Mouse (Mus musculus) hindbrain, postnatal 0 days (tissue): Measurements from ENCODE around the gene Cnfn. TPM values are rescaled to one million over a fixed set of nuclear protein-coding genes. Genes with fewer than 3 reads are reported as not detected.
A peak's percentile ranks its signal among the peaks of the same experiment; 100 is the strongest.

Experiments
- ATAC-seq: fragments of 200-750 bp; cut with Nextera tagmentation; 2 replicates; pipeline ENCODE4 v1.8.0; 2017; ENCODE audit warnings: mild to moderate bottlenecking, moderate TSS enrichment, moderate library complexity
- DNase-seq: peaks from one replicate; pipeline ENCODE4 v3.0.0-alpha.2; 2015; ENCODE audit warnings: low spot score
- H3K27ac ChIP-seq: fragments of 300-500 bp; sonication (generic); 2 replicates; pipeline ENCODE4 v1.5.1; 2014; ENCODE audit warnings: mild to moderate bottlenecking
- H3K27me3 ChIP-seq: fragments of 300-500 bp; sonication (generic); 2 replicates; pipeline ENCODE4 v1.6.1; 2014; ENCODE audit warnings: low read length, mixed read lengths; ENCODE audit not compliant: insufficient read depth
- H3K36me3 ChIP-seq: fragments of 300-500 bp; sonication (generic); 2 replicates; pipeline ENCODE4 v1.6.1; 2014; ENCODE audit warnings: low read length, mixed read lengths; ENCODE audit not compliant: insufficient read depth
- H3K4me1 ChIP-seq: fragments of 300-500 bp; sonication (generic); 2 replicates; pipeline ENCODE4 v1.6.1; 2014; ENCODE audit warnings: antibody characterized with exemption, low read length, mixed read lengths; ENCODE audit not compliant: insufficient read depth
- H3K4me2 ChIP-seq: fragments of 300-500 bp; sonication (generic); 2 replicates; pipeline ENCODE4 v1.6.1; 2014; ENCODE audit warnings: low read depth, mild to moderate bottlenecking, low read length, moderate library complexity, mixed read lengths
- H3K4me3 ChIP-seq: fragments of 300-500 bp; sonication (generic); 2 replicates; pipeline ENCODE4 v1.5.1; 2014; ENCODE audit warnings: low read length
- H3K9ac ChIP-seq: fragments of 300-500 bp; sonication (generic); replicated peaks from 2 replicates; pipeline ENCODE4 v1.6.1; 2014; ENCODE audit warnings: mild to moderate bottlenecking, low read length, moderate library complexity, mixed read lengths
- H3K9me3 ChIP-seq: fragments of 300-500 bp; sonication (generic); 2 replicates; pipeline ENCODE4 v1.6.1; 2016; ENCODE audit warnings: low read length, mixed read lengths
- CTCF ChIP-seq: IDR thresholded peaks from 2 replicates; pipeline ENCODE4 v1.5.1; 2016; ENCODE audit warnings: antibody characterized with exemption, control low read depth, low read depth
- WGBS: fragments of 180-500 bp; shearing (Covaris S2); extraction: QIAGEN DNeasy Blood & Tissue Kit; methylation state at CpG from one replicate; pipeline ENCODE4 v1.1.7; 2014; 5-methylcytosine and 5-hydroxymethylcytosine counted together
- polyA plus RNA-seq: library from polyadenylated mRNA; unstranded; fragments of >200 nt; fragmentation: Nextera tagmentation; extraction: Ambion mirVana; gene quantifications from 2 replicates; pipeline ENCODE4 v1.2.1, GENCODE M21; 2015
- total RNA-seq: library from RNA; depleted of rRNA; stranded (reverse); fragments of >200 nt; gene quantifications from 2 replicates; pipeline ENCODE4 v1.2.3, GENCODE M21; 2014

Gene Cnfn
- total and polyA plus RNA-seq, 2 experiments from 2014 or later, result 0.30 TPM; not detected in 1

- no peak overlapping the region for H3K4me2 ChIP-seq
- H3K9ac ChIP-seq, result no peak overlapping the region
- H3K27ac ChIP-seq, result no peak overlapping the region
- peaks cover 16% of the 10 kb centered on the region for H3K36me3 ChIP-seq
- no peak overlapping the region for H3K4me3 ChIP-seq
- ATAC-seq (no peak), DNase-seq (no peak)
- H3K27me3 ChIP-seq, result no peaks in the 10 kb centered on the region
- WGBS, result 53% methylated on average over 2 of the region's 2 CpGs
- no peaks in the 10 kb centered on the region for H3K9me3 ChIP-seq
- H3K4me1 ChIP-seq, result peaks cover 22% of the 10 kb centered on the region
- TF ChIP-seq CTCF, result no peak
These were observed 21.5 kb upstream of the Cnfn start for GRCm38 (mm10) chr7:25390986-25391385.

- H3K36me3 ChIP-seq, result peaks cover 16% of the 10 kb centered on the region
- 38% methylated on average over 8 of the region's 8 CpGs for WGBS
- ATAC-seq, result no peak
- H3K4me1 ChIP-seq, result peaks cover 26% of the 10 kb centered on the region
- H3K27me3 ChIP-seq, result no peaks in the 10 kb centered on the region
- H3K4me3 ChIP-seq, result no peak overlapping the region
- H3K27ac ChIP-seq, result 0 out of 2 replicates have a peak overlapping the region, but pooled peaks have one; percentile 28
- no peak for DNase-seq
- H3K9ac ChIP-seq, result no peak overlapping the region
- H3K4me2 ChIP-seq, result no peak overlapping the region
- no peak for TF ChIP-seq CTCF
- no peaks in the 10 kb centered on the region for H3K9me3 ChIP-seq
These were observed 20.7 kb upstream of the Cnfn start for GRCm38 (mm10) chr7:25390054-25390770.

GRCm38 (mm10) chr7:25388916-25389315 lies 19.4 kb upstream of the Cnfn start:
- Histone ChIP-seq H3K27ac (no peak overlapping the region), H3K4me2 (no peak overlapping the region), H3K36me3 (peaks cover 22% of the 10 kb centered on the region), H3K4me1 (peaks cover 17% of the 10 kb centered on the region), H3K9me3 (no peaks in the 10 kb centered on the region), H3K27me3 (no peaks in the 10 kb centered on the region), H3K9ac (no peak overlapping the region), H3K4me3 (no peak overlapping the region)
- 89% methylated on average over 7 of the region's 7 CpGs for WGBS
- DNase-seq, result no peak
- TF ChIP-seq CTCF, result no peak
- no peak for ATAC-seq

- H3K9me3 ChIP-seq, result no peaks in the 10 kb centered on the region
- H3K27me3 ChIP-seq, result no peaks in the 10 kb centered on the region
- no peak for TF ChIP-seq CTCF
- H3K4me3 ChIP-seq, result no peak overlapping the region
- no peak overlapping the region for H3K4me2 ChIP-seq
- H3K36me3 ChIP-seq, result peaks cover 27% of the 10 kb centered on the region
- H3K27ac ChIP-seq, result no peak overlapping the region
- H3K4me1 ChIP-seq, result 0 out of 2 replicates have a peak, but pooled peaks cover 7% of the 10 kb centered on the region
- WGBS, result 94% methylated on average over 18 of the region's 18 CpGs
- DNase-seq (no peak), ATAC-seq (no peak)
- no peak overlapping the region for H3K9ac ChIP-seq
These were observed 18.4 kb upstream of the Cnfn start for GRCm38 (mm10) chr7:25387811-25388440.

DNA sequence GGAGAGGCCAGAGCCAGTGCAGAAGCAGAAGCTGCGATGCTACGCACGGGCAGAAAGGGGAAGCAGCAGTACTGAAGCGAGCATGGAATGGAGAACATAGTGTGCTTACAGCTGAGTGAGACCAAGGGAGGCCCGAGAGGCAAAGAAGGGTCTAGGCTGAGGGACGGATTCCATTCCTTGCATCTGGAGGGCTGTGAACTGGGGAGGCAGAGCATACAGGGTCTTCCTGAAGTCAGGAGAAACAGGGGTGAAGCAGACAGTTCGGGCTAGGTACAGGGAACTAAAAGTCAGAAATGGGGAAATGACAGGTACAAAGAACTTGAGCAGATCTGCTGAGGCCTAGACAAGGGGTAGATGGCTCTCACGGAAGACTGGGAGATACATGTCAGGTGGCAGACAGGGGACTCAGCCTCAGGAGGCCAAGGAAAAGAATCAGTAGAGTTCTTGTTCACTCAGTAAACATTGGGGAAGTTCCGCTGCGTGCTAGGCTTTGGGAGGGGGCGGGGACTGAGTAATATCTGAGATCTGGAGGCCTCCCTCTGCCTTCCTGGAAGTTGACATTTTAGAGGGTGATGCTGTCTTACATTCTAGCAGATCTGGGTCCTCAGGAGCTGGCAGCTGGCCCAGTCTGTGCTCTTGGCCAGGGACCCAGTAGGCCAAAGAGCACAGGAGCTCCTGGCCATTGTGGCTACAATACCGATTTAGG lies 16.5 kb upstream of the Cnfn start:
- Histone ChIP-seq H3K4me3 (no peak overlapping the region), H3K4me2 (no peak overlapping the region), H3K9ac (peak overlapping the region; percentile 4; the same call in 1 of the 2 replicates), H3K36me3 (peaks cover 33% of the 10 kb centered on the region), H3K27me3 (no peaks in the 10 kb centered on the region), H3K9me3 (no peaks in the 10 kb centered on the region), H3K27ac (peak overlapping the region; percentile 73), H3K4me1 (0 out of 2 replicates have a peak, but pooled peaks cover 5% of the 10 kb centered on the region)
- ATAC-seq, result peak; percentile 17; the same call in 1 of the 2 replicates
- TF ChIP-seq CTCF, result no peak
- 63% methylated on average over 12 of the region's 12 CpGs for WGBS
- peak; percentile 67 for DNase-seq

- Histone ChIP-seq H3K4me2 (no peak overlapping the region), H3K9me3 (no peaks in the 10 kb centered on the region), H3K4me3 (no peak overlapping the region), H3K4me1 (0 out of 2 replicates have a peak, but pooled peaks cover 5% of the 10 kb centered on the region), H3K9ac (0 out of 2 replicates have a peak overlapping the region, but pooled peaks have one; percentile 4), H3K27ac (peak overlapping the region; percentile 73; the same call in 1 of the 2 replicates), H3K36me3 (peaks cover 33% of the 10 kb centered on the region), H3K27me3 (no peaks in the 10 kb centered on the region)
- DNase-seq, result no peak
- WGBS, result 94% methylated on average over 12 of the region's 12 CpGs
- TF ChIP-seq CTCF, result no peak
- no peak for ATAC-seq
These were observed 15.7 kb upstream of the Cnfn start for GRCm38 (mm10) chr7:25385259-25385658.
